Mouse (Mus musculus) thymus, adult 2 months (tissue): Measurements from ENCODE around the gene Fndc11.

ENCODE experiments used
- CTCF ChIP-seq: fragments of 200-500 bp; IDR thresholded peaks from 2 replicates; pipeline ENCODE4 v1.5.1; 2012; ENCODE audit warnings: mild to moderate bottlenecking, control low read depth, low read length, moderate library complexity, borderline replicate concordance; ENCODE audit not compliant: control insufficient read depth, poor library complexity, insufficient read depth; ENCODE audit errors: extremely low read depth
- POLR2A ChIP-seq: fragments of 200-500 bp; IDR thresholded peaks from 2 replicates; pipeline ENCODE4 v1.6.1; 2012; ENCODE audit warnings: mild to moderate bottlenecking, low read length, control low read depth, moderate library complexity; ENCODE audit not compliant: control insufficient read depth, poor library complexity, insufficient read depth; ENCODE audit errors: extremely low read depth

DNA sequence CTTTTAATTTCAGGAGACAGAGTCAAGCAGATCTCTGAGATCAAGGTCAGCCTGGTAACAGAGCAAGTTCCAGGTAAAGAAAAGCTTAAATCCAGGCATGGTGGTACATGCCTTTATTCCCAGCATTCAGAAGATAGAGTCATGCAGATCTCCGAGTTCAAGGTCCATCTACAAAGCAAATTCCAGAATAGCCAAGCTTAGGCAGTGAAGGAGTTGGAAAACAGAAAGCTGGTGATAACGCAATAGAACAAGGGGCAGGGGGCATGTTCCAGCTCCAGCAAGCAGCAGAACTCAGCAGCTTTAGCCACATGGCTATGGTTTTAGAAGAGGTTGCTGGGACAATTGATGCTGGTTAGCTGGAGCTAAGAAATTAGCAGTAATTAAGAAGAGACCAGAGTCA is 5.2 kb downstream of the Fndc11 start:
- TF ChIP-seq POLR2A (no peak), CTCF (no peak)
